Mouse (Mus musculus): ENCODE data around the gene Clec16a. TPM values are rescaled to one million over a fixed set of nuclear protein-coding genes. Genes with fewer than 3 reads are reported as not detected.

Gene Clec16a
- 10 to 100 TPM; 47.7 to 50.1 TPM for total RNA-seq (2021)

DNA sequence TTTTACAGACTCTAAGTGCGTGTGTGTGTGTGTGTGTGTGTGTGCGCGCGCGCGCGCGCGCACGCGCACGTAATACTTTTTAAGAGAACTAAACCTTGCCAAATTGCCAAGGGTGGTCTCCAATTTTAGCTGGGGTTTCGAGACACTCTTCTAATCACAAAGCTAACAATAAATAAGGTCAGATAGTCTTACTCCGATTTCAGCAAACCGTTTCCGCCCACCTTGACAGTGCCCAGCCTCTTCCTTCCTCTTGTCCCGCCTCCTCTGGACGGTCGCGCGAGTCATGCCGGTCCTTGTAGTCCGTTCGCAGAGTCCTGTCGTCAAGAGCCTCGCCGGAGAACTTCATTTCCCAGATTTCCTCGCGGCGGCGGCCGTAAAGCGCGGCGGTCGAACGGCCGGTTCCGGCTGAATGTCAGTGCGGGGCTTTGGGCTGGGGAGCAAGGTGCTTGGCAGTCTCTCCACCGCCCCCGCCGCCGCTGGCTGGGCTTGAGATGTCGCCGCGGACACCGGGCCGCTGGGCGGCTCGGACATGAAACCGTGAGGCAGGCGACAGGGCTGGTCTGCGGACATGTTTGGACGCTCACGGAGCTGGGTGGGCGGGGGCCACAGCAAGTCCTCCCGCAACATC, at the start of gene Clec16a:
Gene Clec16a (plus strand): TSS at position 345 of the 628 bp plus-strand sequence.
- intact Hi-C loops (cut with DNase I): loop anchor here (5.0 kb wide), 1 partner anchor 133 kb away; the partner anchor contains the start of gene Nubp1
- peak; percentile 98 for DNase-seq

DNA sequence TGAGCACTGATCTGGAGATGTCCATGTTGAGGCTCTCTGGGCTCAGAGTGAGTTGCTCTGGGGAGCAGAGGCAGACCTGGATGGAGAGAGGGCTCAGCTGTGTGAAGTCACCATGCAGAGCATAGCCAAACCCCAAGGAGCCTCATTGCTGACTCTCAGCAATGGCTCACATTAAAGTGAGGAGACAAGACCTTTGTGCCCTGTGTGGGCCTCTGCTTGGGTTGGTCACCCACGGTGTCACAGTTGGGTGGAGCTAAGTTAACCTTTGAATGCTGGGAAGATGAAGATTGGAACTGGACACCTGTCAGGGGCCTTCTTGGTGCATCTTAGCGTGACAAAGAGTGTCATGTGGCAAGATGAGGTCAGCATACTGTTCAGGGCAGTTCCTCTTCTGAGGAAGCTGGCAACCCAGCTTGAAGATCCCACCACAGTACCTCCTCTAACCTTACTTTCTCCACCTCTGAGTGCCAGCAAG, 49.3 kb upstream of the Clec16a start:
- no peak for DNase-seq
- intact Hi-C loops (cut with DNase I): no loop called here

GRCm38 (mm10) chr16:10498096-10498602, 47.0 kb upstream of the Clec16a start:
- DNase-seq: peak; percentile 30 to 33
- intact Hi-C loops (cut with DNase I): no loop called here

- intact Hi-C loops (cut with DNase I): no loop called here
Measured at GRCm38 (mm10) chr16:10499122-10499521, 46.0 kb upstream of the Clec16a start.

DNA sequence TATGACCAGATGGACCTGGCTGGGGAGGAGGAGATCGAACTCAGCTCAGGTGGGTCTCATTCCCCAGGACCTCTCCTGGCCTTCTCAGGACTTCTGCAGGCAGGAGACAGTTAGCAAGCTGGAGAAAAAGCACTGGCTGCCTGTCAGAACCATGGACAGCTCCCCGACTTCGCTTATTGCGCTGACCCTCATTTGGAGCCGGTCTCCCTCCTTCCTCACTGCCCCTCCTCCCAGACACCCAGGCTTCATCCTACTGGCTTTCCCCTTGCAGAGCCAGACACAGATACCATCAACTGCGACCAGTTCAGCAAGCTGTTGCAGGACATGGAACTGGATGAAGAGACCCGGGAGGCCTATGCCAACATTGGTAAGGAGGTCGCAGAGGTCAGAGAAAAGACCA, 43.3 kb upstream of the Clec16a start:
- intact Hi-C loops (cut with DNase I): no loop called here
- DNase-seq: peak; percentile 46 to 69

More at GRCm38 (mm10) chr16:10499122-10499521, 46.0 kb upstream of the Clec16a start:
- no peak for DNase-seq

GRCm38 (mm10) chr16:10503058-10503457, 42.1 kb upstream of the Clec16a start:
- intact Hi-C loops (cut with DNase I): no loop called here
- DNase-seq: no peak

DNA sequence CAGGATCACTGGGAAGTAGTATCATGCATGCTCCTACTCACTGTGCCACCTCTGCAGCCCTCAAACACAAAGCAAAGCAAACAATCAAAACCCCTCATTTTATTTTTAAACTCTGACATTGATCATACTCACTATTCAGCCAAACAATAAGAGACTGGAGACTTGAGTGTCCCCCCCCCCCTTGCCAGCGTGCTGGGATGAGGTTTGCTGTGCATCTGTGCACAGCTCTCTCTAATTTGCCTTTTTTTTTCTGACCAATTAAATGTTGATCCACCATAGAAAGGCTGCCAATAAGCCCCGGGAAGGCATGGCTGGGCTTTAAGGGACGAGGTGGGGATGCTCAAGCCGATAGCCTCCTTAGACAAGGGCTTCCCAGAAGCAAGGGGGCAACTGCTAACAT, 37.7 kb upstream of the Clec16a start:
- intact Hi-C loops (cut with DNase I): no loop called here
- no peak for DNase-seq

- intact Hi-C loops (cut with DNase I): no loop called here
Measured at GRCm38 (mm10) chr16:10508691-10509090, 36.4 kb upstream of the Clec16a start.

DNA sequence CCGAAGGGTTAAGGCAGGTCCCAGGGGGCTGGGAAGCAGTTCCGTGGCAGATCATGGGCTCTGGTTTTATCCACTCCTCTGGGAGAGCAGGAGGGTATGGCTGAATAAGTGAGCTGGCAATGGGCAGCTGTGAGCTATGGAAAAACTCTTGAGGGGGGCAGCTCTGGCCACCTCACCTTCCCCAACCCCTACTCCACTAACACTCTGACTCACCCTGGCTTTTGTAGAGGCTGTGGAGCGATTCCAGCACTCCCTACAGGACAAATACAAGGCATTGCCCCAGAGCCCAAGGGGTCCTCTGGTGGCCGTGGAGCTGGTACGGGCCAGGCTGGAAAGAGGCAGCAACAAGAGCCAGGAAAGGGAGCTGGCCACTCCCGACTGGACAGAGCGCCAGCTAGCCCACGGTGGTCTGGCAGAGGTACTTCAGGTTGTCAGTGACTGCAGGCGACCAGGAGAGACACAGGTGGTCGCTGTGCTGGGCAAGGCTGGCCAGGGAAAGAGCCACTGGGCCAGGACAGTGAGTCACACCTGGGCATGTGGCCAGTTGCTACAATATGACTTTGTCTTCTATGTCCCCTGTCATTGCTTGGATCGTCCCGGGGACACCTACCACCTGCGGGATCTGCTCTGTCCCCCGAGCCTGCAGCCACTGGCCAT, 34.5 kb upstream of the Clec16a start:
- intact Hi-C loops (cut with DNase I): no loop called here
- DNase-seq: peak; percentile 45 to 53

More at GRCm38 (mm10) chr16:10508691-10509090, 36.4 kb upstream of the Clec16a start:
- DNase-seq: no peak

- DNase-seq: no peak
- intact Hi-C loops (cut with DNase I): no loop called here
Measured at GRCm38 (mm10) chr16:10511134-10511520, 34.0 kb upstream of the Clec16a start.

DNA sequence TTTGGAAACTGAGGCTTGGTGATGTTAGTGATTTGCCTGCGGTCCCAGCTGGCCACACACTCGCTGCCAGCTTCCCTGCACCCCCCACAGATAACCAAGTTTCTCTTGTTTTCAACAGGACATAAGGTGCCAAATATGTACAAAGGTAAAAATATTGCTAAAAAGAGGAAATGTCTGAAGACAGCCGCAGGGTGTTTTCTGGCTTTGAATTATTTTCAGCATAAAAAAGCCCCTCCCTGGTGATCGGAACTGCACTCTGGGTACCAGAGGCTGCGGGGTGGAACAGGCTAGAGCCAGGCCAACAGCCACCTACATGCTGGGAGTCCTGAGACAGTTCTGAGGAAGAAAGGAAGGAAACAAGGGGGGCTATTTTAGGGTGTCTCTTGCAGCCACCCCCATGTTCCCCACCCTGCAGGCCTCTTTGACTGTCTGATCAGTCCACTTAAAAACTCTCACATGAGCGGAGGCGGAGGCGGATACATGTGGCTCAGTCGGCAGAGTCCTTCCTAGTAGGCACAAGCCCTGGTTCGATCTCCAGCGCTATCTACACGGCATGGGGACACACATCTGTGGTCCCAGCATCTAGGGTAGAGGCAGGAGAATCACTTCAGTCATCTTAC, 29.1 kb upstream of the Clec16a start:
- DNase-seq: no peak
- intact Hi-C loops (cut with DNase I): no loop called here

- intact Hi-C loops (cut with DNase I): no loop called here
- no peak for DNase-seq
Measured at GRCm38 (mm10) chr16:10518030-10518429, 27.1 kb upstream of the Clec16a start.

DNA sequence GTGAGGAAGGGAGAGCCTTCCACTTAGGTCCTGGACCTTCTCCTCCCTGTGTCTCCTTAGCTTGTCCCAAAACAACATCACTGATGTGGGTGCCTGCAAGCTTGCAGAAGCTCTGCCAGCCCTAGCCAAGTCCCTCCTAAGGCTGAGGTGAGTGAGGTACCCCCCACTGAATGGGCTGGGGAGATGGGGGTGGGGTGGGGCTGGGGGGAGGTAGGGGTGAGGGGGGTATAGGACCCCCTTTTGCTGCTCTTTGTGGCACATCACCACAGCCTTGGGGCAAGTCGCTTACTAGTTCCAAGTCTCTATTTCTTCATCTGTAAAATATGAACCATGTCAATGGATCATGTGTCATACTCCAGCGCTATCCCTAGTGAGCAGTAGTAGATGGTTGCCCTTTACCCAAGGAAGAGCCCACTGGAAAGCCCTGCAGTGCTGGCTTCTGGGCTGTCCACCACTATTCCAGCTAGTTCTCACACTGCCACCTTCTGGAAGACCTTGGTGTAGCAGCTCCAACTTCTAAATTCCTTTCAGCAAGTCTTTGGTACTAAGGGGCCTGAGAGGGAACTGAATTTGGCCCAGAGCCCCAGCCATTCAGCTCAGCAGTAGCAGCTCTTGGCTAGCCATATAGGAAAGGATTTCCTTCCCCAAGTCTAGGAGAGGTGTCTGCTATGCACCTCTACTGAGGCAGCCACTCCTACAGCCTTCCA, 24.1 kb upstream of the Clec16a start:
- peak; percentile 84 to 92 for DNase-seq
- intact Hi-C loops (cut with DNase I): loop anchor here (2.0 to 5.0 kb wide), 3 partner anchors 104 to 248 kb away; partner anchors contain the start of gene Tekt5

- intact Hi-C loops (cut with DNase I): loop anchor here (5.0 kb wide), 1 partner anchor 126 kb away; the partner anchor contains the start of gene Tekt5
Measured at GRCm38 (mm10) chr16:10522811-10523210, 22.3 kb upstream of the Clec16a start.

DNA sequence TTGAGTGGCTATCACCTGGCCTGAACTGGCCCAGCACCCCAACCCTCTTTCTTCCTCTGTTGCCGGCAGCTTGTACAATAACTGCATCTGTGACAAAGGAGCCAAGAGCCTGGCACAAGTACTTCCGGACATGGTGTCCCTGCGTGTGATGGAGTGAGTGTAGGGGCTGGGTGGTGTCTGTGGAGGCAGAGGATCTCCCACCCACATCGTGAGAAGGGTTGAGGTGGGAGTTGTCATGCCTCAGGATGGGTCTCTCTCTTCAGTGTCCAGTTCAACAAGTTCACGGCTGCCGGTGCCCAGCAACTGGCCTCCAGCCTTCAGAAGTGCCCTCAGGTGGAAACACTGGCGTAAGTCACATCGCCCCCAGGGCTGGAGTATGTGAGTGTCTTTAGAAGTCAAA, 21.5 kb upstream of the Clec16a start:
- intact Hi-C loops (cut with DNase I): loop anchor here (5.0 kb wide), 1 partner anchor 126 kb away; the partner anchor contains the start of gene Tekt5

More at GRCm38 (mm10) chr16:10522811-10523210, 22.3 kb upstream of the Clec16a start:
- DNase-seq: peak; percentile 70 to 84

DNA sequence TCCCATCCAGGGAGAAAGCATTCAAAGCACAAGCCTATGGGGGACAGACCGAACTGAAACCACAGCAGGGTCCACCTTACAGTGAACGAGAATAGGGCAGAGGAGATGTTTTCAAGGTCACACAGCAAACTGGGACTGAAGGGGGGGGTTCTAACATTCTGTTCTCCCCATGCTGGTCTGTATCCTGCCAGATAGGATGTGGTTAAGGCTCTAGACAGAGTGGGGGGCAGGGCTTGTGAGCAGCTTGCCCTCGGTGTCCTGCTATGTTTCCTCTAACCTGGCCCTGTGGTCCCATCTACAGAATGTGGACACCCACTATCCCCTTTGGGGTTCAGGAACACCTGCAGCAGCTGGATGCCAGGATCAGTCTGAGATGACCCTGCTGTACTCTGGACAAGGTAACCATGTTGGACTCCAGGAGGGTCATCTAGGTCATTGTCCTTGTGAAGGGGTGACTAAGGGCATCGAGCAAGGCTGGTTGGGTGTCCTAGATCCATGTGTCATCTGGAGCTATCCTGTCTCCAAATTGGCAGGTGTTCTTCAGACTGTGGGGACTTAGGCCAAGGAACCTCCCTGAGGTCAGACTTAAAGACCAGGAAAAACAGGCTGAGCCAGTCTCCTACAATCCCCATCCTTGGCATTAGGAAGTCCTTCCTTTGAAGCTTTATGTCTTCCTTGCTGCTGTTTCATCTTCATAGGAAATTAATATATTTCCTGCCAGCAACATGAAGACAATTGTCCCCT, 20.1 kb upstream of the Clec16a start:
- intact Hi-C loops (cut with DNase I): loop anchor here (5.0 kb wide), 1 partner anchor 128 kb away; the partner anchor contains the start of gene Tekt5
- no peak for DNase-seq

More for the DNA sequence above, 21.5 kb upstream of the Clec16a start:
- no peak for DNase-seq

GRCm38 (mm10) chr16:10525610-10525980, 19.5 kb upstream of the Clec16a start:
- no peak for DNase-seq
- intact Hi-C loops (cut with DNase I): no loop called here

- intact Hi-C loops (cut with DNase I): no loop called here
- DNase-seq: no peak
Measured at GRCm38 (mm10) chr16:10527046-10527644, 18.0 kb upstream of the Clec16a start.

DNA sequence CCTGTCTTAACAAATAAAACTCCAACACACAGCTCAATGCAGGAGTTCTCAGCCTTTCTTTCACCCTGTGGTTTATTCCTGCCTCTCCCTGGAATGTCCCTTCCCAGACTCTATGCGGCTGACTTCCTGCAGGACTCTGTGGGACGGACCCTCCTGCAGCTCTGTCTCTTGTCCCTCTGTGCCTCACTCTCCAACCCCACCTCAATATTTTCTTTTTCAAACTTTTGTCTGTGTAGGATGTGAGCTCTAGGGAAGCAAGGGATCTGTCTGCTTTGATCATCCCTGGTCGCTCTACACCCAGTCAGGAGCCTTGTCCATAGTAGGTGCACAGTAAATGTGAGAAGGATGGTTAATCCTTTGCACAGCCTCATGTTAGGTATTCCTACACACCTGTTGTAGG, 16.8 kb upstream of the Clec16a start:
- no peak for DNase-seq
- intact Hi-C loops (cut with DNase I): no loop called here

Data from heart, postnatal 10 days (tissue).